Mouse (Mus musculus) cerebellum, adult 9-10 months (tissue): ENCODE results near the gene Atp6v1fnb.

Experiments used
- DNase-seq: peaks from one replicate; pipeline ENCODE4 v3.0.0; 2022

The Atp6v1fnb gene

DNA sequence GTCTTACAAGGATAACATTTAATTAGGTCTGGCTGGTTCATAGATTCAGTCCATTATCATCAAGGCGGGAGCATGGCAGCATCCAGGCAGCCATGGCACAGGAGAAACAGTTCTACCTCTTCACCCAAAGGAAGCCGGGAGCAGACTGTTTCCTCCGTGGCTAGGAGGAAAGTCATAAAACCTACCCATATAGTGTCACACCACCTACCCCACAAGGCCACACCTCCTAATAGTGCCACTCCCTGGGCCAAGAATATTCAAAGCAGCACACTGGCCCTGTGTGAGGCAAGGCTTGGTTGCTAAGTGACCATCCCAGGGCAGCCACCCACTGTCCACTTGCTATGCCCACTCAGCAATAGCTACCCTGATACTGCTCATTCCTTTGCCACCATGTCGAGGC lies at the start of gene Atp6v1fnb:
TSS of gene Atp6v1fnb (plus strand) at position 301 of the 400 bp plus-strand sequence.
- DNase-seq: no peak

DNA sequence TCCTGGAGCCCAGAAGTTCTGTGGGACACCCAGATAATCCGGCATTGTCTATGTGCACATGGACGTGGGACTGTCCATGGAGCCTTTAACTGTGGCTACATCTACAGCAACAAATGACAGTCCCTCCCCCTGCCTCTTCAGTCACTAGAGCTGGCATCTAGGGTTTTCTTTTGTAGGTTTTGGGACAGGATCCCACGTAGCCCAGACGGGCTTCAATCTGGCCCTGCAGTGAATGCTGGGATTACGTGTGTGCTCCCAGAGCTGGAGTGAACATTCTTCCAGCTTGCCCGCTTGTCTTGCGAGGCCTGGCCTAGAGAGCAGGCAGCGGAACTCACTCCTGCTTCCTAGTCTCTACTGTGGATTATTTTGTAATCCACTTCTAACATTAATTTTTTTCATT lies 46.1 kb upstream of the Atp6v1fnb start:
- DNase-seq: no peak

DNA sequence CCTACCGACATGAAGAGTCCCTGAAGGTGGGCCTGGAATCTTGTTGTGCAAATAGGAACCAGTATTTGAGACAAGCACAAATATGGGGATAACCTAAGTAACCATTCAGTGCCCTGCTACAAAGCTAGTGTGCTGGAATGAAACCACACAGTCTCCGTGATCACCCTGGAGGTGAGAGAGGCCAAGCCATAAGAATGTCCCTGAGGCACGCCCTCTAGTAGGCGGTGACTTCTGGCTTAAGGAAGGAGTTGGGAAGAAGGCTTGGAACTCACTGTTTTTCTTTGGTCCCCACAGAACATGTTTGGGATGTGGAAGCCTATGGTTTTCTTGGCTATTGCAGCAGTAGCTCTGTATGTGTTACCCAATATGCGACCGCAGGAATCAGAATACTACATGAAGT lies 44.9 kb upstream of the Atp6v1fnb start:
- no peak for DNase-seq

DNA sequence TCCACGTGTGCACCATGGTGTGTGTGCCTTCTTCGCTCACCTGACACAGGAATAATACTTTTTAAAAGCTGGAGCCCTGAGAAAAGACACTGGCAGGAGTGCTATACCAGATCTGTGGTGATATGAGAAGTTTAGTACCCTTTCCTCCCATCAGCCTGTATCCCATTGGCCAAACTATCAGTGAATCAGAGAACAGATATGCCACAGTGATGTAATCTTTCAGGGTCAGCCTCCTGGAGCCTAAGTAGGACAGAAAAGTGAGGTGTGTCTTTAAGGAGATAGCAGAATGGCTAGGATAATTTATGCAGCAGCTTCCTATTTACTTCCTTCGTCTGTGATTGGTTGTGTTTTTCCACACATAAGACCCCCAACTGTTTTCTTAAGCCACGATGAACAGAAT lies 43.1 kb upstream of the Atp6v1fnb start:
- no peak for DNase-seq

DNA sequence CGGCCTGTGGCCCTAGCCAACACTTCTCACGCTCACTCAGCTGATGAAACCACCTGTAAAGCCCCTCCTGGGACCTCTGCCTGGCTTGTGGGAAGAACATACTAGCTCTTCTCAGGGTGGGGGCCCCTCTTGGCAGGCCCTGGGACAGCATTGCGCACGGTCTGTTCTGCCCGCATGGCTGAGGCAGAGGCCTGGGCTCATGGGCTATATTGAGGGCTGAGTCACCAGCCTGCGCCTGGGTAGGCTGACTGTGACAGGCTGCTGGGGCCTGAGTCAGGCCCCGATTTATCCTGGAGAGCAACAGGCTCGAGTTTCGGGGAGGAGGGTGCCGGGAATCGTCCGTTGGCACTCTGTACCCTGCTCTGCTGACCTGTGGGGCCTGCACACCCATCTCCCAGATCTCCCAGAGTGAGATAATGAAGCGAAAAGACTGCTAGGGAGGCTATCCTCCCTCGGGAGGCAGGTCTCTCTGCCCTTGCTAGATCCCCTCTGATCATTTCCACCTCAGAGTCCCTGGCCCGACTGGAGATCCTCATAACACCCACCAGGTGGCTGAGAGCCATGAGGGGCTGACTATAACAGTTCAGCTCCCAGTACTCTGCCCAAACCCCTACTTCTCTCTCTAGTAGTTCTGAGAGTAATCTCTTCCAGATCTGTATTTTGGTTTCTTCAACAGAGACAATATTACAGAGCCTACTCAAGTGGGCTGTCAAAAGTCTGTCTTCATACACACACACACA lies 40.4 kb upstream of the Atp6v1fnb start:
- DNase-seq: no peak

DNA sequence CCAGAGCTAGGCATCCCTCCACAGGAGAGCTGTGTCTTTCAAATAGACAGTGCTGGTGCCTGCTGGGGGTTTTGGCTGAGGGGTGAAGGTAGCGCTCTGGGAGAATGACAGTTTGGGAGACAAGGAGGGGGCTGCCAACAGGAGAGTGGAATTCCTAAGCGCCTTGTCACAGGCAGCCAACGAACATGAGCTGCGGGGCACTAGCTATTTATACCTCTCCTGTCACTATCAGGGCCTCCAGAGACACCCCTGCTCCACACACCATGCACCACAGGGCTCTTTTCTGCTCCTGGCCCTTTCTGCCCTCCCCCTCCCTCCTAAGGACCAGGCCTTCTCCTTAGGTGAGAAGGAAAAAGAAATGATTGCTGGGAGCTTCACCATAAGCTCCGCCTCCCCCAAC lies 39.8 kb upstream of the Atp6v1fnb start:
- no peak for DNase-seq

DNA sequence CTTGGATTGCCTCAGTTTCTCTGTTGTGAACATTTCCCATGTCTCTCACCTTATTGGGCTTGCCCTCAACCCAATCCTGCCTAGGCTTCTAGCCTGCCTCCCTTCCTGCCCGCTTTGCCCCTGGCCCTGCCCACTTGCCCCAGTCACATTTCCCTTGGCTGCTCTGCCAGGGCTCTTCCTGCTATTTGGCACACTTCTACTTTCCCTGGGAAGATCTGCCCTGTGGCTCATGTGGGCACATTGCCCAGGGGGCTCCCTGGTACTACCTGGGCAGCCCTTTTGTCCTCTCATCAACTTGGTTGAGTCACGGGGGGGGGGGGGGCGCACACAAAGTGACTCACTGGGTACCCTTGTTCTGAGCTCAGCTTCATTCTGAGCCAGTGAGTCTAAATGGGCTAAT lies 39.1 kb upstream of the Atp6v1fnb start:
- no peak for DNase-seq

DNA sequence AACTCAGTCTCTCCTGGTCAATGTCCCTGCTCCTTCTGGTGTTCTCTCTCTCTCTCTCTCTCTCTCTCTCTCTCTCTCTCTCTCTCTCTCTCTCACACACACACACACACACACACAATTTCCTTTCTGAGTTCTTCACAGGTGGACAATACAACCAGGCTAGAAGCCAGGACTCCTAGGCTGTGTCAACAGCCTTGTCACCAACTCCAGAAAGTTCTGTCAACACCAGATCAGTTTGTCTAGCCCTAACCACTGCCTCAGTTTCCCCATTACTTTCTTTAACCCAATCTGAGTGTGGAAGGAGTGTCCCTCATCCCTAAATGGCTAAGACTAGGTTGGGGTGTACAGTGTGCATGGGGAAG lies 38.6 kb upstream of the Atp6v1fnb start:
- DNase-seq: no peak

DNA sequence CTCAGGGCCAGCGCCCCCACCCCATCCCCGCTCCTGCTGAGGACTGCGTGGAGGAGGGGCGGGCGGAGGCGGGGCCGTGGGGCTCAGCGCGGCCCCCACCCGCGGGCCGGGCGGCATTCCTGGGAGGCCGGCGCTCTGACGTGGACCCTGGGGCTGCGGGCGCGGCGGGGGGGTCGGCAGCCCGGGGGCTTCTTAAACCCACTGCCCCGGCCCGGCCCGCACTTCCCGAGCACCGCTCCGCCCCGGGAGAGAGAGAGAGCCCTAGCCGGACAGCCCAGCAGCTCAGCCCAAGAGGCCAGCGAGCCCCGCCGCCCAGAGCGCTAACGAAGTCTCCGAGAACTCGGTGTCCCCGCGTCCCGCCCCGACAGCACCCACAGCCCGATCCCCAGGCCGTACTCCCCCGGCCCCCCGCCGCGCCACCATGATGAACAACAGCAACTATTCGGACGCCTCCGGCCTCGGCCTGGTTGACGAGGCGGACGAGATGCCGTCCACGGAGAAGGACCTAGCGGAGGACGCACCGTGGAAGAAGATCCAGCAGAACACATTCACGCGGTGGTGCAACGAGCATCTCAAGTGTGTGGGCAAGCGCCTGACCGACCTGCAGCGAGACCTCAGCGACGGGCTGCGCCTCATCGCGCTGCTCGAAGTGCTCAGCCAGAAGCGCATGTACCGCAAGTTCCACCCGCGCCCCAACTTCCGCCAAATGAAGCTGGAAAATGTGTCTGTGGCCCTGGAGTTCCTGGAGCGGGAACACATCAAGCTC lies 38.0 kb upstream of the Atp6v1fnb start, which contains the start of gene Flnc:
TSS of gene Flnc (plus strand) at position 219 of the 766 bp plus-strand sequence.
- no peak for DNase-seq

DNA sequence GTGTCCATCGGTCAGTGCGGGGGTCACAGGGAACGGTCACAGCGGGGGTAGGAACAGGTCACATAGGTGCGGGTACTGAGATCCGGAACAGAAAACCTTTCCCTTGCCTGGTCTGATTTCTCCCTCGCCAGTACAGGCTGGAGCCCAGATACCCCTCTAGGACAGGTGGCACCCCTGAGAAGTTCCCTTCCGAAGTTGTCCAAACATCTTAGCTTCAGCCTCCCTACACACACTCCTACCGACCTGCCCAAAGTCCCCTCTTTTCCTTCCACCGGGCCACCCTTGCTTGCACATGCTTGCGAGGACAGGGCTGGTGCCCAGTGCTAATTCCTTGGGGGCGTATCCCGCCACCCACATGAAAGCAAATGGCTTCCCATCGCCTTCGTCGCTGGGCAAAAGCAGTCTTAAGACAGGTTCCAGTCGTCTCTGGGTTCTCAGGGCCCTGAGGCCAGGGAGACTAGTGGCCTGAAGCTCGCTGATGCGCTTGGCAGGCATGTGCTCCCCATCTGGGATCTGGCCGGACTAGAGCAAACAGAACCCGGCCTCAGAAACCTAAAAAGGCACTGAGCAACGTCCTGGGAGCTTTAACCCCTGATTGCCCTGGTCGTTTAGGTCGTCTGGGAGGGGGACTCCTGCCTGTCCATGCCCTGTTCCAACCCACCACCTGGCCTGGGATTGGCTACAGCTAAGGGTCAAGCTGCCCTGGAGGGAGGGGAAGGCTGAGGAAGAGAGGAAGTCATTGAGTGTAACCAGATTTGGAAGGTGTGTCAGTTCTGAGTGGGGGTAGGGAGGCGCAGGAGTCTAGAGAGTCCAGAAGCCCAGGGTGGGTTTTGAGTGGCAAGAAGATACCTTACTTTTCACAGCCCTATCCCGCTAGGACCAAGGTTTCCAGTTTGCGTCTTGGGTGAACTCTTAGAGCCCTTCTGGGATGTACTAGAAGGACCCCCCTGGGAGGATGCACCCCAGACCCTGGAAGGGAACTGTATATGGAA lies 37.1 kb upstream of the Atp6v1fnb start:
- no peak for DNase-seq

DNA sequence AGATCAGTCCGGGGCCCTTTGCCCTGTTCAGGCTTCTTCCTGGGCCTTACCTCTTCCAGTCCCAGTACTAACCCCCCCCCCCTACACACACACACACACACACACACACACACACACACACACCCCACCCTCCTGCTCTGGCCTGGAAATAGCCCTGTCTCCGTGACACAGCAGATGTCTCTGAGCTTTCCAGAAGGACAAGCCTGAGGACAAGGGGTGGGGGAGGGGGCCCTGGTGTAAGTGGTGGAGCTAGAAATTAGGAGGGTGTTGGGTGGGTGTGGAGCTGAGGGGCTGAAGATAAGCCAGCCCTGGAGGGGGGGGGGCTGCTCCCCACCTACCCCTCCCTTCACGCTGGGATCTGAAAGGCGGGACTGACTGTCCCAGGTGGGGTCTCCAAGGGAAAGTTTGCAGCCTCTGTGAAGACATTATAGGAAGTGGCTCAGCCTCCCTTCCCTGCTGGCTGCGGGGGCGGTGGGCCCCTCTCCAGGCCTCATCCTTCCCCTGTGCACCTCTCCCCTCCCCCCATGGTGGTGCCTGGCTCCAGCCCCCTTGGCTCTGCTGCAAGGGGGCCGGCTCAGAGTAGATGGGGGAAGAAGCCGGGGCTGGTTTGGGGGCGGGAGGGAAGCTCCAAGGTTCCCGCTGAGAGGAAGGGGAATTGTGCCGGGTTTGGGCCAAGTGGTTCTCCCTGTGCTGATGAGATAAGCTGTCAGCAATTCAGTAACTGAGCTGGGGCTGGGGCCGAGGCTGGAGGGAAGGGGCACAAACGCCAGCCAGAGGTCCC lies 36.1 kb upstream of the Atp6v1fnb start:
- no peak for DNase-seq

DNA sequence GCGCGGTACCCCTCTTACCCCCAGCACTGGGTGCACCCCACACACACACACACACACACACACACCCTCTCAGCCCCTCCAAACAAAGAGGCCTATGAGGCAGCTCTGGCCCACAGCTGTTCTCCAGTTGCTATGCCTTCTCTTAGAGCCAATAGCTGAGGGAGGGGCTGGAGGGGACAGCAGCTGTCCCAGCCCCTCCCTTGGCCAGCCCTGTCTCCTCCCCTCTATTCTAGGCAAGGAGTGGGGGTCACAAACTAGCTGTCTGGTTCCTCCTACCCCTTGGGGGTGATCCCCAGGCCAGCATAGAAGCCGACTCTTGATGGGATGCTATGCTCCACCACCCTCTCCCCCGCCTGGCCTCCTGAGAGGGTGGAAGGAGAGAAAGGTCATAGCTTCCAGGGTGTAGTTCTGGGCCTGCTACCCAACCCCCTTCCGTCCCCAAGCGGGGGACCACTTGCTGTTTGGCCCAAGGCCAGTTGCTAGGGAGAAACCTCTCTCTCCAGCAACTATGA lies 35.2 kb upstream of the Atp6v1fnb start:
- DNase-seq: no peak

DNA sequence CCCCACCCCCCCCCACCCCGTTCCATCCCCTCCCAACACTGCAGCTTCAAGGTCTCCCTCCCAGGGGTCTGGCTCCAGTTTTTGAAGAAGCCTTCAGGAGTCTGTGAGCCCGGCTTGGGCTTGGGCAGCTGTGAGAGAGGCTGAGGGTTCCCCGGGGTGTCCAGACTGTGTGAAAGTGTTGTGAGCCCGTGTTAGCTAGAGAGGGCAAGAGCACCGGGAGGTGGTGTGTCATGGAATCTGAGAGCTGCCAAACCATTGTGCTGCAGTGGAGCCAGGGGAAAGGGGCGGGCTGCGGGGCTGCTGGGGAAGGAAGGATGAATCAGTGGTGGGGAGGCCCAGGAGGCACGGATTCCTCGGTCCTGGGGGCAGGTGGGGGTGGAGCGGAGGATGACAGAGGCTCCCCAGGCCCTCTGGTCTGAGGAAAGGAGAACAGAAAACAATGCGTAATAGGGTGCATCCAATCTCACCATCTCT lies 34.7 kb upstream of the Atp6v1fnb start:
- DNase-seq: no peak

DNA sequence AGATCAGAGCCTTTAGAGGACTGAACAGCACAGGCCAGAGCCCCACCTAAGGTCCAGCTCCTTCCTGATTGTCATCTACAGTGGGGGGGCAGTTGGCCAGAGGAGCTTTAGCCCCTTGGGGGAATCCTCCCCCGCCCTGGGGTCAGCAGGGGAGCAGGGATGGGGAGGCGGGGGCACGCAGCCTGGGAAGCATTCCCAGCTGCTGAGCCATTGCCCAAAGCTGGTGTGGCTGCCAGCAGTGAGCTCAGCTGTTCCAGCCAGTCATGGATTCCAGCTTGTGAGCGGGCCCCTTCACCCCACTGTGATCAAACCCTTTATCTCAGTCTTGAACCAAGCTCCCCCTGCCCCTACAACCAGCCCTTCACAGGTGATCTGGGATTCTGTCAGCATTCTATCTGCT lies 32.0 kb upstream of the Atp6v1fnb start:
- no peak for DNase-seq

DNA sequence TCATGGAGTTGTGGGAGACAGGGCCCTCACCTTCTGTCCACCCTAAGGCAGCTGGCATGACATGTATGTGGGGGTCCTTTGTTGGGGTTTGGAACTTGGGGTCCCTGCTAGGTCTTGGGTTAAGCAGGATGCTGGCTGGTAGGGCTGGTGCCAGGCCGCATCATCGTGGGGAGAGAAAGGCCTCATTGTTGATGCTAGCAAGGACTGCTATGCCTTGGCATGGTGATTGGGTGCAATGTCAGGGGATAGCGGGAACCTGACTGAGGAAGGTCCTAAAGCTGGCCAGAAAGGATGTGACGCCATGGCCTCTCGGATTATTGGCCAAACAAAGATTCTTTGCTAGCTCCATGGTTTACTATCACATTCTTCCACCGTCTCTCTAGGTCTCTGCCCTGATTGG lies 31.4 kb upstream of the Atp6v1fnb start:
- no peak for DNase-seq

DNA sequence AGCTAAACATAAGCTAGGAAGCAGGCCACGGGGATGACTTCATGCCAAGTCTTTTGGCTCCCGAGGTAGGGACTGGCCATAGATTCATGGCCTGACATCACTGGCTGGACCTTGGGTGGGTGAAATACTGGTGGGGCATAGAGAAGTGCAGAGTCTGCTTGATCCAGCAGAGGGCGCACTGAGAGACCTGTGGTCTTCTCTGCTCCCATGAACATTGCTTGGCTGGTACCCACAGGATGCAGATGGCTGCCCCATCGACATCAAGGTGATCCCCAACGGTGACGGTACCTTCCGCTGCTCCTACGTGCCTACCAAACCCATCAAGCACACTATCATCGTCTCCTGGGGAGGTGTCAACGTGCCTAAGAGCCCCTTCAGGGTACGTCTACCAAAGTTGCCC lies 26.5 kb upstream of the Atp6v1fnb start:
- peak; percentile 17 for DNase-seq

DNA sequence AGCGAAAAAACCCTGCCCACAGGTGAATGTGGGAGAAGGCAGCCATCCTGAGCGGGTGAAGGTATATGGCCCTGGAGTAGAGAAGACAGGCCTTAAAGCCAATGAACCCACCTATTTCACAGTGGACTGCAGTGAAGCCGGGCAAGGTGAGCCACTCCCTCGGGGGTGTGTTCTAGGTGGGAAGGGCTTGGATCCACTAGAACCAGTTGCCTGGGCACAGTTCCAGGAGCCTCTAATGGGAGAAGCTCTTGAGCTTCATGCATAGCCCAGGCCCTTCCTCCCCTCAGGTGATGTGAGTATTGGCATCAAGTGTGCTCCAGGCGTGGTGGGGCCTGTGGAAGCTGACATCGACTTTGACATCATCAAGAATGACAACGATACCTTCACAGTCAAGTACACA lies 25.9 kb upstream of the Atp6v1fnb start:
- no peak for DNase-seq

DNA sequence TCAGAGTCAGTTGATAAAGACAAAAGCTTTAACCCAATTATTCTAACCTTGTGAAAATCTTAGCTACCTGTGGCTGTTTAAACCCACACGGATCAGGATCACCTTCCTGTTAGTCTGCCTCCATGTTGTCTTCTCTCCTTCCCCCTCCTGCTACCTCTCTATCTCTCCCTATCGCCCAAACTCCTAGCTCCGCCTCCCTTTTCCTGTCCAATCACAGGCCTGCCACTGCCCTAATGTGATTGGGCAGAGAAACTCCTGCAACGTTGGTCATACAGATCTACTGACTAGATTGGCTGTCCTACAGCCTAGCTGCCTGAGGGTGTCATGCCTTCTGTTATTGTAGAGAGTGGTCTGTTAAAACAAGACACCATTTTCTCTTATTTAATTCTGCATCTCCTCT lies 21.4 kb upstream of the Atp6v1fnb start:
- no peak for DNase-seq

DNA sequence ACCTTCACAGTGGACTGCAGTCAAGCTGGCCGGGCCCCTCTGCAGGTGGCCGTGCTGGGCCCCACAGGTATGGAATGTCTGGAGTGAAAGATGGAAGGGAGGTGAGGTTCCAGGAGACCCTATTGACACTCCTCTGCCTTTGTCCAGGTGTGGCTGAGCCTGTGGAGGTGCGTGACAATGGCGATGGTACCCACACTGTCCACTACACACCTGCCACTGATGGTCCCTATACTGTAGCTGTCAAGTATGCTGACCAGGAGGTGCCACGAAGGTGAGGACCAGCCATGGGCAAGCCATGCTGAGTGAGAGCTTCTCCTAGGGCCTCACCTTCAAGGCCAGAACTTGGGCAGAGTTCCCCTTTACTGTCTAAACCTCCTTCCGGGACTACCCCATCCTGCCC lies 20.6 kb upstream of the Atp6v1fnb start:
- DNase-seq: no peak

DNA sequence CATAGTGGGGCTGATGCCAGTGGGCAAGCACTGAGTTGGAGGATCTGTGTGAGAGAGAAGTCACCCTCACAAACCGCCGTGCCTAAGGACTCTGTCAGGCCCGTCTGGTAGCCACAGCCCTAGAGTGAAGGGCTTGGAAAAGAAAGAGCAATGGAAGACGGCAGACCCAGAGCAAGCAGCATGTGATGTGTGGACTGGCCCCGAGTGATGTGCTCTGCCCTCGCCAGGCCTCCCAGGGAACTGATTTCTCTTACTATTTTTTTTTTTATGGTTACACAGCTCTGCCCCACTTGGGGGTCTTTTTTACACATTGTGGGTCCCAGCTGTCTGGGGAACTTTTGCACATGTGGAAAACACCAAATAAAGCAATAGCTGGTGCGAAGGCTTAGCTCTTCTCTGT lies 9.7 kb upstream of the Atp6v1fnb start:
- DNase-seq: no peak

DNA sequence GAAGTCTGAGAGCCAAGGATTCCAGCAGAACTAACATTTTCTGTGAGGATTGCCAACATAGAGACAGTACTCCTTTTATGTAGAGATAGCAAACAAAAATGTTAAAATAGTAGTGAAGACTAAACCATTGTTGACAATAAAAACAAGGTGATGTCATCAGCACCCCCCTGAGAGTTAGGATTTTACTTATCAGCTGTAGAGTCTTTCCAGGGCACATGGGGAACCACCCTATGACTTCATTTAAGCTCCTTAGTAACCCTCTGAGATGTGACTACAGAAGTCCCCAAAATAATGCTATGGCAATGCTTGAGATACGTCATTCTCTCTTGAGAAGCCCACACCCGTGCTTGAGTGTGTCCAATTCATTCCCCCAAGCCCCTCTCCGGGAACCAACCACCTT lies 7.8 kb upstream of the Atp6v1fnb start:
- no peak for DNase-seq
